Mouse (Mus musculus) intestine, postnatal 0 days (tissue): Measurements from ENCODE around the gene Pmepa1. TPM values are rescaled to one million over a fixed set of nuclear protein-coding genes. Genes with fewer than 3 reads are reported as not detected.

ENCODE experiments used
- ATAC-seq: fragments of 200-750 bp; cut with Nextera tagmentation; 2 replicates; pipeline ENCODE4 v1.8.0; 2017; ENCODE audit warnings: mild to moderate bottlenecking, moderate TSS enrichment, moderate library complexity
- H3K27ac ChIP-seq: fragments of 300-500 bp; sonication (generic); 2 replicates; pipeline ENCODE4 v1.5.1; 2014; ENCODE audit warnings: mild to moderate bottlenecking, low read depth, low read length, moderate library complexity
- H3K27me3 ChIP-seq: fragments of 300-500 bp; sonication (generic); replicated peaks from 2 replicates; pipeline ENCODE4 v1.6.1; 2014; ENCODE audit warnings: low read length, mixed read lengths; ENCODE audit not compliant: control insufficient read depth, insufficient read depth
- H3K36me3 ChIP-seq: fragments of 300-500 bp; sonication (generic); 2 replicates; pipeline ENCODE4 v1.6.1; 2014; ENCODE audit warnings: mild to moderate bottlenecking, moderate library complexity; ENCODE audit not compliant: control insufficient read depth, insufficient read depth
- H3K4me1 ChIP-seq: fragments of 300-500 bp; sonication (generic); replicated peaks from 2 replicates; pipeline ENCODE4 v1.6.1; 2014; ENCODE audit warnings: antibody characterized with exemption, low read length, mixed read lengths; ENCODE audit not compliant: control insufficient read depth, insufficient read depth
- H3K4me2 ChIP-seq: fragments of 300-500 bp; sonication (generic); replicated peaks from 2 replicates; pipeline ENCODE4 v1.6.1; 2014; ENCODE audit warnings: low read depth, mild to moderate bottlenecking, moderate library complexity
- H3K4me3 ChIP-seq: fragments of 300-500 bp; sonication (generic); 2 replicates; pipeline ENCODE4 v1.5.1; 2014; ENCODE audit warnings: low read depth, low read length
- H3K9ac ChIP-seq: fragments of 300-500 bp; sonication (generic); 2 replicates; pipeline ENCODE4 v1.6.1; 2014; ENCODE audit warnings: mild to moderate bottlenecking, low read depth, low read length
- H3K9me3 ChIP-seq: fragments of 300-500 bp; sonication (generic); 2 replicates; pipeline ENCODE4 v1.6.1; 2016; ENCODE audit warnings: mixed run types; ENCODE audit not compliant: control insufficient read depth
- CTCF ChIP-seq: sonication (generic); IDR thresholded peaks from 2 replicates; pipeline ENCODE4 v1.5.1; 2016; ENCODE audit warnings: low read depth, mild to moderate bottlenecking, control low read depth, antibody characterized with exemption, moderate library complexity
- WGBS: fragments of 180-500 bp; shearing (Covaris S2); extraction: QIAGEN DNeasy Blood & Tissue Kit; methylation state at CpG from one replicate; pipeline ENCODE4 v1.1.7; 2014; 5-methylcytosine and 5-hydroxymethylcytosine counted together
- polyA plus RNA-seq: library from polyadenylated mRNA; unstranded; fragments of >200 nt; fragmentation: Nextera tagmentation; extraction: Ambion mirVana; gene quantifications from 2 replicates; pipeline ENCODE4 v1.2.1, GENCODE M21; 2015

Gene Pmepa1
- polyA plus RNA-seq, 1 experiment from 2014 or later: 5.9 TPM

DNA sequence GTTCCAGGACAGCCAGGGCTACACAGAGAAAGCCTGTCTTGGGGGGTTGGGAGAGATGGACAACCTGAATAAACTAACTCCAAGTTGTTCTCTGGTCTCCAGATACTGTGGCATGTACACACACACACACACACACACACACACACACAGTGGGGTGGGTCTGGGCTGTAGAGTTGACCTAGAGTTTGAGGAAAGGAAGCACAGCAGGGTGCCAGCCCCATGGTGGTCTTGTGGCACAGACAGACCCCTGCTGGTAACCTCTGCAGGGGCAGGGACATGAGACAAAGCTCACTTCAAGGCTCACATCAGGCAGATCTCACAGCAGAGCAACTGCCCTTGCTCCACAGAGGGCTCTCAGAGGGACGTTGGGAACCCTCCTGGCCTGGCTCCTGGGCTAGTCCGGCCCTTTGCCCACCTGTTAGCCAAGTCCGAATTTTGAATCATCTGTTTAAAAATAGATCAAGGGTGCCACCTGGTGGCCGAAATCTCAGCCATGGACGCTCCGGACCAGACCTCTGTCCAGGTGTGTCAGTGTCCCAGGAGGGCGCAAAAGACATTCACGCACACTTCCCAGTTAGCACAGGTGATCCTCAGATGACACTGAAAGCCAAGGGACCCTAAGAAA lies 92.4 kb downstream of the Pmepa1 start:
- 6% methylated on average over 8 of the region's 8 CpGs for WGBS
- Histone ChIP-seq H3K36me3 (no peaks in the 10 kb centered on the region), H3K4me1 (no peaks in the 10 kb centered on the region), H3K4me2 (no peak overlapping the region), H3K4me3 (no peak overlapping the region), H3K27ac (no peak overlapping the region), H3K9me3 (no peaks in the 10 kb centered on the region), H3K9ac (no peak overlapping the region), H3K27me3 (no peaks in the 10 kb centered on the region; the same call in 1 of the 2 replicates)
- TF ChIP-seq CTCF: peak; percentile 78
- no peak for ATAC-seq

DNA sequence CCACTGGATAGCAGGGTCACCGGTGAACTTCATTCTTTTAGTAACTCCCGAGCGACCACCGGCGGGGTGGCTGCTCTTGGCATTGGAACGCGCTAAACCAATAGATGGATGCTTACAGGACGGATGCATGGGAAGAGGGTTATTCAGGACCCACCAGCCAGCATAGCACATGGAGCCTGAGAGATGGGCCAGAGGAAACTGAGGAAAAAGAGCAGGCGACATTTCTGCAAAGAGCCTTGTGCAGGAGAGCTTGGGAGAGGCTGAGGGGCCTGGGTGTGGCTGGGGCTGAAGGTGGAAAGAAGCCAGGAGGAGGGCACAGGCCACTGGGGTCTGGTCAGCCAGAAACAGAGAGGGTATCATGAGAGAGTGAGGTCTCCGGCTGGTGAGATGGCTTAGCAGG lies 93.0 kb downstream of the Pmepa1 start:
- Histone ChIP-seq H3K9me3 (no peaks in the 10 kb centered on the region), H3K4me3 (no peak overlapping the region), H3K36me3 (no peaks in the 10 kb centered on the region), H3K4me2 (no peak overlapping the region), H3K27ac (no peak overlapping the region), H3K27me3 (no peaks in the 10 kb centered on the region; the same call in 1 of the 2 replicates), H3K4me1 (no peaks in the 10 kb centered on the region), H3K9ac (no peak overlapping the region)
- TF ChIP-seq CTCF: no peak
- no peak for ATAC-seq
- WGBS: 92% methylated on average over 10 of the region's 10 CpGs

DNA sequence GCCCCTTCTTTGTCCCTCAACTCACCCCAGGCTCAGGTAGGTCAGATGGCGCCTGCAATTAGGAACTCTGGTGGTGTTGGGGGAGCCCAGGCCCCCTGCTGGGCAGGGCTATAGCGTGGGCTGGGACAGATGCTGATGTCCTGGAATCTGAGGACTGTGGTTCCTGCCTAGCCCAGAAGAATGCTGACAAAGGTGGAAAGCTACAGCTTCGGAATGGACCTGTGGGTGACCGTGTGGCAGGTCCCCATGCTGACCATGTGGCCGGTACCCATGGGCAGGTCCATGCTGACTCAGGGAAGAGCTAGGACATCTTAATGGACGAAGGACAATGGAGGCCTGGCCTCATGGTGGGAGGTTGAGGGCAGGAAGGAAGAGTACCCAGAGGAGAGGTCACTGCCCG lies 93.5 kb downstream of the Pmepa1 start:
- Histone ChIP-seq H3K4me3 (no peak overlapping the region), H3K9ac (no peak overlapping the region), H3K27ac (no peak overlapping the region), H3K9me3 (no peaks in the 10 kb centered on the region), H3K4me1 (no peaks in the 10 kb centered on the region), H3K27me3 (no peaks in the 10 kb centered on the region; the same call in 1 of the 2 replicates), H3K4me2 (no peak overlapping the region), H3K36me3 (no peaks in the 10 kb centered on the region)
- TF ChIP-seq CTCF: peak; percentile 39
- 86% methylated on average over 7 of the region's 7 CpGs for WGBS
- ATAC-seq: no peak

DNA sequence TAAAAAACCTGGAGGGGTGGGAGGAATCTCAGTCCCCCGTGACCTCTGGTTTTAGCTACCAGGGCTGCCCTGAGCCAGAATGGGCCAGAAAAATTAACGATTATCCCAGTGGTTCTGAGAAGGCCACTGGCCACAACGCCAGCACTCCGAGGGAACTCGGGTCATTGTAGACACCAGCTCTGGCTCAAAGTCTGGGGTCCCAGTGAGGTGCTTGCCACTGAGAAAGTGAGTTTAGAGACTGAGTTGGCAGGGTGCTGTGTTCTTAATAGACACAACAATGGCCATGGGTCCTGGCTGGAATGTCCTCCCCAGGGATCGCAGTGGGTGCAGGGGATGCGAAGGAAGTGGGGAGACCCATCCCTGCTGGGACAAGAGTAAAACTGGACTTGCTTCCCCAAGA lies 94.4 kb downstream of the Pmepa1 start:
- Histone ChIP-seq H3K27ac (no peak overlapping the region), H3K4me1 (no peaks in the 10 kb centered on the region), H3K9me3 (no peaks in the 10 kb centered on the region), H3K4me3 (no peak overlapping the region), H3K4me2 (no peak overlapping the region), H3K36me3 (no peaks in the 10 kb centered on the region), H3K9ac (no peak overlapping the region), H3K27me3 (no peaks in the 10 kb centered on the region; the same call in 1 of the 2 replicates)
- TF ChIP-seq CTCF: no peak
- no peak for ATAC-seq
- WGBS: 91% methylated on average over 7 of the region's 7 CpGs

DNA sequence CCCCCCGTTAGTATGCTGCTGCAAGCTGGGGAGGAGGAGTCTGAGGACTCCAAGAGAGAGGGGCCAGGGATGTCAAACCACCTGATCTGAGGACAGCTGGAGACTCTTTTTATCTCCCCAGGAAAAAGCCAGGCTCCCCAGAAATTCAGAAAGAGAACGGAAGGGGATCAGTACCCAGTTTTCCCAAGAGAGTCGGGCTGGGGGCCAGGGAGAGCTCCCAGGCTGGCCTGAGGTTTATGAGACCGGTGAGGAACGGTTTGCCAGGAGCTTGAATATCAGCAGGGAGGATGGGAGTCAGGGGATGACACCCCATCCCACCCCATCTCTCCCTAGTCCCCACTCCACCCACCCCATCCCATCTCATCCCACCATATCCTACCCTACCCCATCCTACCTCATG lies 94.8 kb downstream of the Pmepa1 start:
- no peak overlapping the region for H3K4me3 ChIP-seq
- TF ChIP-seq CTCF: no peak
- no peak for ATAC-seq

DNA sequence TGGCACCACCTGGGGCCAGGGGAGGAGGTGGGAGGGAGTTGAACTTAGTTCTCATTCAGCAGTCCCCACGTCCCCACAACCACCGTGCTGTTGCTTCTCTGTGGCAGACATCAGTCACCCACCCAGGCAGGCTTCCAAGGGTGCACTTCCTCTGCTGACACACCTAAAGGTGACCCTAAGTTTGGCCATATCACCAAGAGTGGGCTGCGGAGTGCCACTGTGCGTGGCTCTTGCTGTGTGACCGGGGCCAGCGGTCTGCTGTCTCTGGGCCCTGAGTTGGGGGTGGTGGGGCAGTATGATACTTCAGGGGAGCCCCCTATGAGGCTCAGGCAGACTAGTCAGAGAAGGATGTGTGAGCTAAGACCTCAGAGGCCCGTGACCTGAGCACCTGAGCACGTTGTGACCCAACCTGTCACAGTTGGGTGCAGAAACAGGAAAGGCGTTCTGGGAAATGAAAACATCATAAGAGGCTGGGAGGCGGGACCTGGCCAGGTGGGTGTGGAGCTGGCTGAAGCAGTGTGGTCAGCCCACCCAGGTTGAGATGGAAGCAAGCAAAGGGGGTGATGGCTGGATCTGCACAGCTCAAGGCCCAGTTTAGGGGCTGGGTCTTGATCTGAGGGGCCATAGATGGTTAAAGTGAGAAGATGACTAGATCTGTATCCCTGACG lies 95.5 kb downstream of the Pmepa1 start:
- Histone ChIP-seq H3K27me3 (no peaks in the 10 kb centered on the region; the same call in 1 of the 2 replicates), H3K4me2 (no peak overlapping the region), H3K4me3 (no peak overlapping the region), H3K27ac (no peak overlapping the region), H3K36me3 (no peaks in the 10 kb centered on the region), H3K9ac (no peak overlapping the region), H3K9me3 (no peaks in the 10 kb centered on the region), H3K4me1 (no peaks in the 10 kb centered on the region)
- 83% methylated on average over 11 of the region's 11 CpGs for WGBS
- no peak for TF ChIP-seq CTCF
- ATAC-seq: no peak

More for the DNA sequence above, 94.8 kb downstream of the Pmepa1 start:
- no peaks in the 10 kb centered on the region; the same call in 1 of the 2 replicates for H3K27me3 ChIP-seq
- no peak overlapping the region for H3K9ac ChIP-seq
- H3K4me1 ChIP-seq: no peaks in the 10 kb centered on the region
- H3K4me2 ChIP-seq: no peak overlapping the region
- H3K27ac ChIP-seq: no peak overlapping the region
- WGBS: 75% methylated on average over 4 of the region's 5 CpGs
- no peaks in the 10 kb centered on the region for H3K9me3 ChIP-seq
- no peaks in the 10 kb centered on the region for H3K36me3 ChIP-seq
